Mouse (Mus musculus) heart, adult 2 months (tissue): ENCODE data around the gene Piwil4.
A peak's percentile ranks its signal among the peaks of the same experiment; 100 is the strongest.

Source experiments
- CTCF ChIP-seq: fragments of 200-600 bp; IDR thresholded peaks from 2 replicates; pipeline ENCODE4 v1.8.1; 2022; ENCODE audit warnings: antibody characterized with exemption, mild to moderate bottlenecking, moderate library complexity
- EP300 ChIP-seq: fragments of 200-500 bp; IDR thresholded peaks from 2 replicates; pipeline ENCODE4 v1.6.1; 2011; ENCODE audit warnings: low read depth, low read length, control low read depth; ENCODE audit not compliant: insufficient read depth
- POLR2A ChIP-seq: fragments of 200-500 bp; IDR thresholded peaks from 2 replicates; pipeline ENCODE4 v1.6.1; 2011; ENCODE audit warnings: mild to moderate bottlenecking, low read depth, low read length, control low read depth; ENCODE audit not compliant: insufficient read depth

DNA sequence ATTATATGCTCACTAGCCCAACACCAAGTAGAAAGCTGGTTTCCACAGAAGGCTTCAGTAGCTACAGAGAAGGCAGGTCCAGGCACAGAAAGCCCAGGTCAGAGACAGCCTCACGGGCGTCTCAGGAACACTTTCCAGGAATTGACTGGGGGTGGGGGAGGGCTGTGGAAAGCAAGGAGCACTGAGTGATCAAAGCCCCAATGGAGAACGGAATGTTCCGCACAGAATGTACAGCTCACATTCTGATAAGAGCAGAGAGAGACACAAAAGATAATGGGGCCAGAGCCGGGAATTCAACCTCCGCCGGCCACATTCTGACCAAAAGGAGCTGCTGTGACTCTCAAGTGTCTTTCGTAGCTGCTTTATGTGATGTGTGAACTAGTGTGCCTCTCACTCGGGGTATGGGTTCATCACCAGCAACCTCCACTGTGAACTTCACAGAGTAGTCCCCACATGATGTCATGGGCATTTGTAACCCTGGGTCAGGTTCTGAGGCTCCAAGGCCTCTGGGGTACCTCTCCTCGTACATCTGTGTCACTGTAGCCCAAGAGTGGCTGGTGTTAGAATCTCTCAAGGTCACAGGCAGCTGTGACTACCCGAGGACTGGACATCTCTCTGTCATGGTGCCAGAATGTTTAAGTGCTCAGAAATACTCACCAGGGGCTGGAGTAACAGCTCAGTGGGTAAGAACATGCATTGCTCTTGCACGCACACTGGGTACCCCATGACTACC is 51.0 kb downstream of the Piwil4 start:
- TF ChIP-seq EP300: peak; percentile 77
- no peak for TF ChIP-seq POLR2A
- no peak for TF ChIP-seq CTCF
